Mouse (Mus musculus) CH12.LX (cell line): Measurements from ENCODE around the gene Iqcd. TPM values are rescaled to one million over a fixed set of nuclear protein-coding genes. Genes with fewer than 3 reads are reported as not detected.

Experiments used
- DNase-seq: peaks from one replicate; pipeline ENCODE4 v3.0.0-alpha.2; 2013; ENCODE audit errors: extremely low read depth
- H3K27ac ChIP-seq: 2 replicates; pipeline ENCODE4 v1.5.1; 2012; ENCODE audit warnings: low read depth, mild to moderate bottlenecking, control low read depth, moderate library complexity; ENCODE audit not compliant: insufficient read depth
- H3K27me3 ChIP-seq: replicated peaks from 2 replicates; pipeline ENCODE3; 2012; ENCODE audit warnings: inconsistent platforms
- H3K36me3 ChIP-seq, 2 experiments: replicated peaks in 1 of 2; 2 replicates each; pipeline versions ENCODE3 to v1.6.1; 2012; ENCODE audit warnings: inconsistent platforms in 1 of 2, low read length in 1 of 2, mild to moderate bottlenecking in 1 of 2, mixed read lengths in 1 of 2, moderate library complexity in 1 of 2; ENCODE audit not compliant: control insufficient read depth in 1 of 2, insufficient read depth in 1 of 2
- H3K4me1 ChIP-seq, 2 experiments: 2 replicates each; pipeline ENCODE4 v1.6.1; 2012; ENCODE audit warnings: inconsistent platforms in 1 of 2, moderate library complexity in 1 of 2; ENCODE audit not compliant: insufficient read depth in 2 of 2, control insufficient read depth in 1 of 2
- H3K4me2 ChIP-seq: 2 replicates; pipeline ENCODE4 v1.6.1; 2012; ENCODE audit warnings: low read depth, mild to moderate bottlenecking, control low read depth; ENCODE audit not compliant: poor library complexity, insufficient read depth, severe bottlenecking
- H3K4me3 ChIP-seq, 3 experiments: fragments of 150-350 bp in 1 of 3; sonication (generic) in 1 of 3; replicated peaks in 1 of 3; 2 replicates each; pipeline versions ENCODE3 to v1.5.1; 2011 to 2012; ENCODE audit warnings: low read depth in 2 of 3, low read length in 2 of 3, mild to moderate bottlenecking in 2 of 3, moderate library complexity in 2 of 3, control low read depth in 1 of 3, improper control_type of control experiment in 1 of 3, inconsistent platforms in 1 of 3, mixed read lengths in 1 of 3; ENCODE audit not compliant: poor library complexity in 1 of 3
- H3K79me2 ChIP-seq: replicated peaks from 2 replicates; pipeline ENCODE4 v1.6.1; 2012; ENCODE audit warnings: mild to moderate bottlenecking, moderate library complexity; ENCODE audit not compliant: control insufficient read depth, poor library complexity, insufficient read depth, severe bottlenecking; ENCODE audit errors: extremely low read depth
- H3K9ac ChIP-seq: 2 replicates; pipeline ENCODE4 v1.6.1; 2012; ENCODE audit warnings: low read depth, mild to moderate bottlenecking, control low read depth, moderate library complexity; ENCODE audit not compliant: insufficient read depth
- H3K9me3 ChIP-seq: replicated peaks from 2 replicates; pipeline ENCODE3; 2012; ENCODE audit warnings: low read length, inconsistent platforms, mixed read lengths
- BHLHE40 ChIP-seq: IDR thresholded peaks from 2 replicates; pipeline ENCODE4 v1.6.1; 2011; ENCODE audit warnings: mild to moderate bottlenecking, low read depth, low read length, improper control_type of control experiment
- CHD1 ChIP-seq: IDR thresholded peaks from 2 replicates; pipeline ENCODE4 v1.6.1; 2012; ENCODE audit warnings: low read depth, low read length, improper control_type of control experiment, inconsistent platforms
- EP300 ChIP-seq: IDR thresholded peaks from 2 replicates; pipeline ENCODE4 v1.6.1; 2011; ENCODE audit warnings: low read length, improper control_type of control experiment
- ETS1 ChIP-seq: conservative IDR thresholded peaks from 2 replicates; pipeline ENCODE4 v1.6.1; 2012; ENCODE audit warnings: low read depth, mild to moderate bottlenecking, inconsistent platforms, low read length, improper control_type of control experiment, moderate library complexity
- HCFC1 ChIP-seq: IDR thresholded peaks from 2 replicates; pipeline ENCODE4 v1.6.1; 2012; ENCODE audit warnings: low read depth, mild to moderate bottlenecking, inconsistent platforms, low read length, improper control_type of control experiment
- JUN ChIP-seq: IDR thresholded peaks from 2 replicates; pipeline ENCODE4 v1.6.1; 2011; ENCODE audit warnings: low read depth, mild to moderate bottlenecking, low read length, improper control_type of control experiment, moderate library complexity; ENCODE audit not compliant: insufficient read depth
- JUND ChIP-seq: conservative IDR thresholded peaks from 2 replicates; pipeline ENCODE4 v1.6.1; 2011; ENCODE audit warnings: low read depth, low read length, improper control_type of control experiment
- KAT2A ChIP-seq: IDR thresholded peaks from 2 replicates; pipeline ENCODE4 v1.6.1; 2012; ENCODE audit warnings: low read length, improper control_type of control experiment, inconsistent platforms; ENCODE audit not compliant: insufficient replicate concordance
- MAFK ChIP-seq: IDR thresholded peaks from 2 replicates; pipeline ENCODE4 v1.6.1; 2011; ENCODE audit warnings: low read length, improper control_type of control experiment; ENCODE audit not compliant: insufficient replicate concordance
- MAX ChIP-seq: IDR thresholded peaks from 2 replicates; pipeline ENCODE4 v1.6.1; 2011; ENCODE audit warnings: low read length, improper control_type of control experiment
- MAZ ChIP-seq: IDR thresholded peaks from 2 replicates; pipeline ENCODE4 v1.6.1; 2012; ENCODE audit warnings: low read depth, mild to moderate bottlenecking, inconsistent platforms, low read length, improper control_type of control experiment, moderate library complexity
- MEF2A ChIP-seq: IDR thresholded peaks from 2 replicates; pipeline ENCODE4 v1.6.1; 2014; ENCODE audit warnings: low read depth, mild to moderate bottlenecking, inconsistent platforms, low read length, improper control_type of control experiment, borderline replicate concordance
- MXI1 ChIP-seq: IDR thresholded peaks from 2 replicates; pipeline ENCODE4 v1.6.1; 2011; ENCODE audit warnings: mild to moderate bottlenecking, low read depth, low read length, improper control_type of control experiment
- MYC ChIP-seq: IDR thresholded peaks from 2 replicates; pipeline ENCODE4 v1.6.1; 2011; ENCODE audit warnings: low read depth, mild to moderate bottlenecking, improper control_type of control experiment, low read length
- POLR2A ChIP-seq: IDR thresholded peaks from 2 replicates; pipeline ENCODE4 v1.6.1; 2011; ENCODE audit warnings: low read depth, mild to moderate bottlenecking, improper control_type of control experiment, low read length
- RAD21 ChIP-seq: IDR thresholded peaks from 2 replicates; pipeline ENCODE4 v1.6.1; 2011; ENCODE audit warnings: low read depth, mild to moderate bottlenecking, low read length, improper control_type of control experiment, moderate library complexity
- SIN3A ChIP-seq: IDR thresholded peaks from 2 replicates; pipeline ENCODE4 v1.6.1; 2012; ENCODE audit warnings: low read length, improper control_type of control experiment, inconsistent platforms
- TBP ChIP-seq: conservative IDR thresholded peaks from 2 replicates; pipeline ENCODE4 v1.6.1; 2011; ENCODE audit warnings: low read depth, low read length, improper control_type of control experiment
- TCF12 ChIP-seq: IDR thresholded peaks from 2 replicates; pipeline ENCODE4 v1.6.1; 2014; ENCODE audit warnings: low read depth, mild to moderate bottlenecking, inconsistent platforms, low read length, improper control_type of control experiment
- USF1 ChIP-seq: IDR thresholded peaks from 2 replicates; pipeline ENCODE4 v1.6.1; 2014; ENCODE audit warnings: low read depth, mild to moderate bottlenecking, inconsistent platforms, low read length, improper control_type of control experiment
- USF2 ChIP-seq: conservative IDR thresholded peaks from 2 replicates; pipeline ENCODE4 v1.6.1; 2011; ENCODE audit warnings: low read depth, low read length, improper control_type of control experiment
- ZC3H11A ChIP-seq: IDR thresholded peaks from 2 replicates; pipeline ENCODE4 v1.6.1; 2012; ENCODE audit warnings: low read depth, mild to moderate bottlenecking, inconsistent platforms, low read length, improper control_type of control experiment
- ZKSCAN1 ChIP-seq: IDR thresholded peaks from 2 replicates; pipeline ENCODE4 v1.6.1; 2012; ENCODE audit warnings: low read depth, inconsistent platforms, low read length, improper control_type of control experiment, borderline replicate concordance
- ZNF384 ChIP-seq: IDR thresholded peaks from 2 replicates; pipeline ENCODE4 v1.6.1; 2012; ENCODE audit warnings: low read depth, low read length, improper control_type of control experiment, inconsistent platforms
- dilution Hi-C: fragments of 300-500 bp; cut with MboI; formaldehyde crosslinking; loops from 2 replicates; pipeline ENCODE4 v1.14.3; 2020; ENCODE audit warnings: low sequenced_read_pairs; ENCODE audit not compliant: extremely low pct_unique_long_range_greater_than_20kb, extremely low pct_ligation_motif_present
- in situ Hi-C: fragments of 300-500 bp; cut with MboI; formaldehyde crosslinking; loops from 3 replicates; pipeline ENCODE4 v1.14.3; 2019; ENCODE audit warnings: low sequenced_read_pairs, low pct_ligation_motif_present, low pct_unique_long_range_greater_than_20kb, mixed read lengths
- polyA plus RNA-seq: library from polyadenylated mRNA; unstranded; fragments of >175 nt; gene quantifications from 2 replicates; pipeline ENCODE4 v1.2.1, GENCODE M21; 2012; ENCODE audit warnings: low read depth; ENCODE audit not compliant: insufficient read length
- total RNA-seq, 2 experiments: library from RNA; depleted of rRNA; stranded (reverse); fragments of 300-350 nt in 1 of 2; fragments of >200 nt in 1 of 2; gene quantifications; 2 replicates each; pipeline ENCODE4 v1.2.3; 2012 to 2014

Iqcd gene
- total and polyA plus RNA-seq, 3 experiments: 0.59 to 0.77 TPM; not detected in 1

- no peak overlapping the region for H3K27ac ChIP-seq
- no peak for DNase-seq
- H3K4me1 ChIP-seq: peaks cover 0 to 9% of the 10 kb centered on the region in 2 experiments; a peak in 2 of 4 replicates
- dilution Hi-C loops: no loop called here
- H3K27me3 ChIP-seq: no peaks in the 10 kb centered on the region
- no peak overlapping the region for H3K9ac ChIP-seq
- peaks cover 0 to 42% of the 10 kb centered on the region in 2 experiments for H3K36me3 ChIP-seq
- H3K9me3 ChIP-seq: no peaks in the 10 kb centered on the region
- TF ChIP-seq USF1 (no peak), USF2 (no peak), ZC3H11A (no peak), POLR2A (no peak)
- in situ Hi-C loops: no loop called here
- no peaks in the 10 kb centered on the region for H3K79me2 ChIP-seq
- no peak overlapping the region for H3K4me3 ChIP-seq
- no peak overlapping the region for H3K4me2 ChIP-seq
These were observed 38.7 kb upstream of the Iqcd start for GRCm38 (mm10) chr5:120550137-120550536.

GRCm38 (mm10) chr5:120550673-120551072 is 38.1 kb upstream of the Iqcd start:
- no peak overlapping the region for H3K27ac ChIP-seq
- TF ChIP-seq ETS1 (no peak), MEF2A (no peak), TBP (no peak), RAD21 (no peak), CHD1 (no peak), MYC (no peak), ZKSCAN1 (no peak), MAFK (no peak), JUND (no peak), ZC3H11A (no peak), ZNF384 (no peak), MAX (no peak)
- TF ChIP-seq, all 38 proteins: peak for 0
- Histone ChIP-seq H3K36me3 (peaks cover 2 to 46% of the 10 kb centered on the region in 2 experiments), H3K4me2 (no peak overlapping the region), H3K79me2 (no peaks in the 10 kb centered on the region), H3K4me3 (no peak overlapping the region), H3K27me3 (no peaks in the 10 kb centered on the region), H3K9me3 (no peaks in the 10 kb centered on the region), H3K9ac (no peak overlapping the region), H3K4me1 (peaks cover 0 to 9% of the 10 kb centered on the region in 2 experiments; a peak in 2 of 4 replicates)
- in situ Hi-C loops: no loop called here
- dilution Hi-C loops: no loop called here
- no peak for DNase-seq

DNA sequence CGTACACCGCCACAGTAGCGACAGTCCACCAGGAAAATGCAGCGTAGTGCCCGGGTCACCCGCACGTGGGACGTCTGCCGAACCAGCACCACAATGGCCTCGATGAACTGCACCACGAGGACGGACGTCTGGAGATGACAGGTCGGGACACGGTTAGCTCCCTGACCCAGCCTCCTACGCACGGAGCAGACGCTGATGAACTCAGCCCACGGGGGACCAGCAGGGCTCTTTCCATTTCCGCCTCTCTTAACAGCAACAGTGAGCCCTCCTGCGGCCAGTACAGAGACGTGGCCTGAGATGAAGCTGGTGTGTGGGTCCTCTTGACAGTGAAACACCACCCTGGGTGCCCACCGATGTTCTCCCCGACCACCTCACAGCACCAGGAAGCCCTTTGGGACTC is 32.9 kb upstream of the Iqcd start:
- H3K79me2 ChIP-seq: no peaks in the 10 kb centered on the region
- no peak overlapping the region for H3K9ac ChIP-seq
- DNase-seq: no peak
- no peak for TF ChIP-seq BHLHE40
- TF ChIP-seq ZC3H11A: no peak
- no peak for TF ChIP-seq EP300
- no peak for TF ChIP-seq MAZ
- TF ChIP-seq MXI1: no peak
- TF ChIP-seq TCF12: no peak
- no peak for TF ChIP-seq SIN3A
- no peak for TF ChIP-seq CHD1
- TF ChIP-seq HCFC1: no peak
- no peak for TF ChIP-seq ZKSCAN1
- no peak for TF ChIP-seq KAT2A
- TF ChIP-seq JUN: no peak
- no peaks in the 10 kb centered on the region for H3K9me3 ChIP-seq
- H3K4me2 ChIP-seq: no peak overlapping the region
- peaks cover 3 to 51% of the 10 kb centered on the region in 2 experiments for H3K36me3 ChIP-seq
- no peak overlapping the region for H3K27ac ChIP-seq
- H3K4me3 ChIP-seq: no peak overlapping the region
- H3K4me1 ChIP-seq: peaks cover 0 to 14% of the 10 kb centered on the region in 2 experiments; a peak in 2 of 4 replicates
- no peaks in the 10 kb centered on the region for H3K27me3 ChIP-seq
- in situ Hi-C loops: no loop called here
- dilution Hi-C loops: no loop called here
